Mouse (Mus musculus) bone marrow macrophage, adult 2 months (primary cell): ENCODE results near the gene Kazn.

Experiments
- CTCF ChIP-seq: IDR thresholded peaks from 2 replicates; pipeline ENCODE4 v1.5.1; 2012; ENCODE audit warnings: low read depth, mild to moderate bottlenecking, low read length, moderate library complexity
- POLR2A ChIP-seq: IDR thresholded peaks from 2 replicates; pipeline ENCODE4 v1.6.1; 2012; ENCODE audit warnings: mild to moderate bottlenecking, low read depth, low read length, borderline replicate concordance

DNA sequence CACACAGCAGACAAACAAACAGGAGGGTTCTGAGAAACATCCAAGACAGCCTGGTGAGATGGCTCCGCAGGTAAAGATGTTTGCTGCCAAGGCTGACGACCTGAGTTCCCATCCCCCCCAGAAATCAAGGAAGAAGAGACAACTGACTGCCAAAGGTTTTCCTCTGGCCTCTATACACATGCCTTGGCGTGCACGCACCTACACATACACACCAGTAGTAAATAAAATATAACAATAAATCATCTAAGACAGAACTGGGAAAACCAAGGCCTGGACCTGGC, 158.8 kb downstream of the Kazn start:
- no peak for TF ChIP-seq CTCF
- no peak for TF ChIP-seq POLR2A
